26 mouse cellular contexts compared by ENCODE assay signal in genomic region chr8:108086913-108087312, GRCm38 (mm10).
DNase-seq lines count a peak whose midpoint lies in the region; ATAC-seq and TF ChIP-seq lines count a peak whose summit lies in the region.
"Had no signal": no experiment of that assay in that cellular context is flagged by ENCODE, and none has a peak within 500 bp of the region (broad histone marks: within the 10 kb centered on the region; RNA-seq: fewer than 3 reads in every experiment).

No protein-coding gene starts in this region.

- intact Hi-C loops in gastrocnemius, adult 2 months (cut with DNase I), result no loop called here
- intact Hi-C loops in gastrocnemius, postnatal 14 days (cut with DNase I; ENCODE audit: low total_unique reads), result no loop called here

- H3K9me3 ChIP-seq in lung, postnatal 0 days (ENCODE audit: low read length), result no peaks in the 10 kb centered on the region
- H3K9me3 ChIP-seq: embryonic facial prominence, embryonic 15.5 days; forebrain, embryonic 15.5 days; heart, embryonic 15.5 days; hindbrain, embryonic 13.5 days; neural tube, embryonic 12.5 days had no signal

- no peaks in the 10 kb centered on the region for H3K36me3 ChIP-seq in lung, postnatal 0 days (ENCODE audit: insufficient read depth, low read length)
- H3K36me3 ChIP-seq: embryonic facial prominence, embryonic 15.5 days; forebrain, embryonic 15.5 days; heart, embryonic 15.5 days; hindbrain, embryonic 13.5 days; neural tube, embryonic 12.5 days had no signal

- no peaks in the 10 kb centered on the region for H3K4me1 ChIP-seq in lung, postnatal 0 days (ENCODE audit: insufficient read depth, low read depth, low read length)
- H3K4me1 ChIP-seq: embryonic facial prominence, embryonic 15.5 days; forebrain, embryonic 15.5 days; heart, embryonic 15.5 days; hindbrain, embryonic 13.5 days; megakaryocyte, embryonic 14.5 days; neural tube, embryonic 12.5 days had no signal

- TF ChIP-seq CTCF in gastrocnemius, adult 2 months (IDR thresholded peaks at IDR 0.05), result peak; percentile 11; the same call in 1 of the 2 replicates
- peak; percentile 14; the same call in 1 of the 2 replicates for TF ChIP-seq CTCF in lung, postnatal 0 days (IDR thresholded peaks at IDR 0.05)

- no peak overlapping the region for H3K4me3 ChIP-seq in gastrocnemius, adult 2 months
- H3K4me3 ChIP-seq in lung, postnatal 0 days (ENCODE audit: low read depth, low read length), result no peak overlapping the region
- H3K4me3 ChIP-seq: embryonic facial prominence, embryonic 15.5 days; forebrain, embryonic 15.5 days; heart, adult 2 months; heart, embryonic 15.5 days; hindbrain, embryonic 13.5 days; megakaryocyte, embryonic 14.5 days; neural tube, embryonic 12.5 days had no signal

- 65% methylated on average over 4 of the region's 4 CpGs for WGBS in lung, postnatal 0 days

- no peak overlapping the region for H3K27ac ChIP-seq in gastrocnemius, adult 2 months
- no peak overlapping the region for H3K27ac ChIP-seq in lung, postnatal 0 days (ENCODE audit: low read length)
- H3K27ac ChIP-seq: embryonic facial prominence, embryonic 15.5 days; forebrain, embryonic 15.5 days; heart, adult 2 months; heart, embryonic 15.5 days; hindbrain, embryonic 13.5 days; liver, embryonic 14.5 days; neural tube, embryonic 12.5 days had no signal

- H3K27me3 ChIP-seq in lung, postnatal 0 days (replicated peaks; ENCODE audit: insufficient read depth, low read length), result no peaks in the 10 kb centered on the region
- H3K27me3 ChIP-seq: embryonic facial prominence, embryonic 15.5 days; forebrain, embryonic 15.5 days; heart, embryonic 15.5 days; megakaryocyte, embryonic 14.5 days; neural tube, embryonic 12.5 days had no signal

- DNase-seq in gastrocnemius, adult 2 months, result no peak
- no peak for DNase-seq in gastrocnemius, postnatal 14 days
- no peak for DNase-seq in lung, postnatal 0 days (ENCODE audit: low spot score)
- DNase-seq in lung, adult 18-20 months, result no peak
- peak; percentile 10 for DNase-seq in ES-CJ7 (ENCODE audit: low read depth, low spot score)
- DNase-seq in adrenal gland, postnatal 25 days, result peak; percentile 46
- no peak for DNase-seq in right cerebral cortex, adult 2 months (ENCODE audit: low spot score in 2 of 2)
- DNase-seq: B cell, adult 2 months; cerebellum, adult 11 months; cerebellum, adult 9-11 months; gastrocnemius, postnatal 36 days; heart, adult 2 months; heart, postnatal 36 days; kidney, adult 8-10 months; kidney, postnatal 25 days; lung, postnatal 10 days; midbrain, embryonic 14.5 days; thymus, adult 18-20 months had no signal

- H3K4me2 ChIP-seq in lung, postnatal 0 days (replicated peaks; ENCODE audit: low read depth, low read length), result no peak overlapping the region
- H3K4me2 ChIP-seq: embryonic facial prominence, embryonic 15.5 days; forebrain, embryonic 15.5 days; heart, embryonic 15.5 days; hindbrain, embryonic 13.5 days; neural tube, embryonic 12.5 days had no signal

- TF ChIP-seq EP300 in lung, postnatal 0 days (IDR thresholded peaks at IDR 0.05), result no peak

- H3K9ac ChIP-seq in lung, postnatal 0 days (replicated peaks; ENCODE audit: low read depth), result no peak overlapping the region
- H3K9ac ChIP-seq: embryonic facial prominence, embryonic 15.5 days; forebrain, embryonic 15.5 days; heart, embryonic 15.5 days; hindbrain, embryonic 13.5 days; liver, embryonic 14.5 days; neural tube, embryonic 12.5 days had no signal

- no peak for ATAC-seq in lung, postnatal 0 days
- ATAC-seq: forebrain, embryonic 15.5 days; inflammation-experienced regulatory T-cells, adult 6 months had no signal

Comparison
In these comparisons a context has a peak if more than half of its experiments do, and no peak if none do; other contexts are left out.
1. DNase-seq: peak in ES-CJ7 (single experiment) and adrenal gland, postnatal 25 days (single experiment); none in gastrocnemius, adult 2 months (single experiment), gastrocnemius, postnatal 14 days (single experiment), lung, postnatal 0 days (single experiment), lung, adult 18-20 months (0 of 2) and right cerebral cortex, adult 2 months (0 of 2).